Mouse (Mus musculus): ENCODE results near the gene Faap20.
A peak's percentile ranks its signal among the peaks of the same experiment; 100 is the strongest.

The Faap20 gene

DNA sequence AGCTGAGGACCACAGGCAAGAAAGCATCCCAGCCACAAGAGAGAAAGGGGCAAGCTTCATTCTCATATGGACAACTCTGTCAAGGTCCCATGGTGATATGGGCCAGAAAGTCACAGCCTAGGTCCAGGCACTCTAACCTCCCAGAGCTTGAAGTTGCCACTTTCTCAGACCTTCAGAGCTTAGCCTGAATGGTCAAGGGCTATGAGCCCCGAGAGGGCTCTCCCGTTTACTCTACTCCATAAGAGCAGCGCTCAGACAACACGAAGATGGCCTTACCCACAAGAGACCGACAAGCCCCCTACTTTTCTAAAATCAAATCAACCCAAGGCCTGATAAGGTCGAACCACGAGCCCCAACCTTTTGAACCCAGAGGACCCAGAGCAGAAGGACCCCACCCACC, 28.5 kb upstream of the Faap20 start:
- DNase-seq (ENCODE audit: low spot score in 2 of 2), result no peak

DNA sequence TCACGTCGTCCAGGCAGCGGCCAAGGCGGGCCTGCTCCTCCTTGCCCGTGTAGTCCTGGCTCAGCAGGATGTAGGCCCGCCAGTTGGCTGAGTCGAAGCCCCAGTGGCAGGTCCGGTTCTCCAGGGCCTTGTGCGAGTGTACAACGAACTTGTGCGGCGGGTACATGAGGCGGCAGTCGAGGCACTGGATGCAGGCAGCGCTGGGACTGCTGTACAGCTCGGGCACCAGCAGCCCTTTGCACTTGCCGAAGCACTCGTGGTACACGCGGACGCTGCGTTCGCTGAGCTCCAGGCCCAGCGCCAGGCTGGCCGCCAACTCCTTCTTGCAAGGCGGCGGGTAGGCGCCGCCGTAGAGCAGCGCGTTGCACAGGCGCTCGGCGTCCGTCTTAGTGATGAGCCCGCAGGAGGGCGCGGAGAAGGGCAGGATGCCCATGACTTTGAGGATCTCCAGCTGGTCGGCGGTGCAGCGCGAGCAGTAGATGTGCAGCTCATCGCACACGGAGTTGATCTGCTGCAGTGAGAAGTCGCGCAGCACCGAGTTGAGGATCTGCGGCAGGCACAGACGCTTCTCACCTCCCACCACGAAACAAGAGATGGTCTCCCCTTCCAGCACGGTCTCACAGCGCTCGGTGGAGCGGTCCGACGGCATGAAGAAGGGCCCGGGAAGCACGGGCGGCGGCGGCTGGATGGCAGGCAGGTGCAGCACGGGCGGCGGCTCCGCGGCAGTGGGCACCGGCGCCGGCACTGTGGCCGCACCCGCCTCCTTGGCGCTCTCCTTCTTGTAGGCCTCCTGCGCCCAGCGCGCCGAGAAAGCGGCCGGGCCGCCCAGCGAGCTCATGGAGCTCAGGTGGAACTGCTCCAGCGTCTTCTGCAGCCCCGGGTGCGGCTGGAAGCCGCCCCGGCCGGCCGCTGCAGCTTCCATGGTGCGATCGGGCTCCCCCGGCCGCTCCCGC, 27.7 kb upstream of the Faap20 start:
- DNase-seq (ENCODE audit: low spot score in 2 of 2), result peak; percentile 73

DNA sequence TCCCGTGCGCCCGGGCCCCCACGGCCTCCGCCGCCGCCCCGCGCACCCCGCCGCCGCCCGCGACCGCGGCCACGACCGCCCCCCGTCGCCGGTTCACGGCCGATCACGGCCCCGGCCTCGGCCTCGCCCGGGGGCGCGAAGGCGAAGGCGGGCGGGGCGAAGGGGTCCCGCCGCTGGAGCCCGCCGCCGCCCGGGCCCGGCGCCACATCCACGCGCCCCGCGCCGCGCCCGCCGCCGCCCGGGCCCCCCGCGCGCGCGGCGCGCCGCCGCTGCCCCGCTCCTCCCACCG, 27.1 kb upstream of the Faap20 start, which contains the start of gene Ski:
Gene Ski (minus strand): TSS at position 41 of the 289 bp plus-strand sequence.
- no peak for DNase-seq (ENCODE audit: low spot score in 2 of 2)

DNA sequence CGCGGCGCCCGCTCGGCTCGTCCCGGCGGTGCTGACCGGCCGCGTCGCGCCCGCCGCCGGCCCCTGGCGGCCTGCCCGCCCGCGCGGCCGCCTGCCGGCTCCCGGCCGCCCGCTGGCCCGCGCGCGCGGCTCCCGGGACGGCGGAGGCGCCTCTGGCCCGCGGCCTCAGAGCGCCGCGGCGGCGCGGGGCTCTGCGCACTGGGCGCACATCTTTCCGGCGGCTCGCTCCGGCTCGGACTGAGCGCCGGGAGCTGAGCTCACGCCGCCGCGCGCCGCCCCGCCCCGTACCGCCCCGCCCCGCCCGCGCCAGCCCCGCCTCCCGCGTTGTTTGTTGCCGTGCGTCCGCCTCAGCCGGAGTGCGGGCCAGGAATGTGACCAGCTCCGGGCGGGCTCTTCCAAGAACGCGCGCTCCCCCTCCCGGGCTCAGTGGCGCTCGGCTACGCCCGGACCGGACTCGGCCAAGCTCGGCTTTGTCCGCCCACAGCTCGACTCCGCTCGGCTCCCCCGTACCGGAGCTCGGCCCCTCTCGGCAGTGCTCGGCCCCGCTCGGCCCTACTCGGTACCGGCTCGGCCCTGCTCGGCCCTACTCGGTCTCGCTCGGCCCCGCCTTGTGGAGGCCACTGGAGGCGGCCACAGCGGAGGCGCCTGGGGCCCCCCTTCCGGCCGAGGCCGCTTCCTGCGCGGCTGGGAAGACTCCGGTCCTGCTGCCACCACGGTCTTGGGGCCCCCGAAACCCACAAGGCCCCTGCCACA, 26.6 kb upstream of the Faap20 start:
- DNase-seq (ENCODE audit: low spot score in 2 of 2), result peak; percentile 100

DNA sequence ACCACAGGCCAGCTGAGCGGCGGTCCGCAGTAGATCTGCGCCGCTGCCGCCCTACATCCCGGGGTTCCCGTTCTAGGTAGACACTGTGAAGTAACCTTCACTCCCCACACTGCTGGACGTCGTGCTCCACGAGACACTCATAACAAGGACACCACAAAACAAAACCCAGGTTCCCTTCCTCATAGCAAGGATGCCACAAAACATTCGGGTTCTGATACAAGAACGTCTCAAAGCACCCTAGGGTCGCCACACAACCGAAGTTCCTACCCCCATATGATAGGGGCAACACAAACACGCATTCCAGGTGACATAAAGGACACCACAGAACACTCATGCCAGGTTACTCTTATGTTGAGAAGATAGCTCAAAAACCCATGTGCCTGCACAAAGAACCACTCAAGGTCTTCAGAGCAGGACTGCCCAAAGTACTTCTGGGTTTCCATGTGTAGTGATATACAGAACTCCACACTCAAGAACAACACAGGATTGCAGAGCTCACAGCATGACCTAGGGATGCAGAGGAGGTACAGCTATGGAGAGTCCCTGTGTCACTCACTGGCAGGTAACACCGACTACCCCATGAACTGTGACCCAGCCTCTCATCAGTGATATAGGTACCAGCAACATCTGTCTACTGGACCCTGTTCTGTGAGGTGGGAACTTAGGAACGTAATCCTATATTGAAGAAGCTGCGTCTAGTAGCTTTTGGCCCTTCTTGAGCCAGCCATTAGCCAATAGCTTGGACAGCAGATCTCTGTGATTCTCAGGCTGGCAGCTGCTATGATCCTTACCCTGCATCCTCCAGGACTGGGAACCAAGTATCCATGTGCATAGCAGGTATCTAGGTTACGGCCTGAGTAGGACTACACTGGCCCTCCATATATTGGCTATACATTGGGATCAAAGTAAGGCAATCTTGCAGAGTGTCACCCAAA, 25.7 kb upstream of the Faap20 start:
- no peak for DNase-seq (ENCODE audit: low spot score in 2 of 2)

DNA sequence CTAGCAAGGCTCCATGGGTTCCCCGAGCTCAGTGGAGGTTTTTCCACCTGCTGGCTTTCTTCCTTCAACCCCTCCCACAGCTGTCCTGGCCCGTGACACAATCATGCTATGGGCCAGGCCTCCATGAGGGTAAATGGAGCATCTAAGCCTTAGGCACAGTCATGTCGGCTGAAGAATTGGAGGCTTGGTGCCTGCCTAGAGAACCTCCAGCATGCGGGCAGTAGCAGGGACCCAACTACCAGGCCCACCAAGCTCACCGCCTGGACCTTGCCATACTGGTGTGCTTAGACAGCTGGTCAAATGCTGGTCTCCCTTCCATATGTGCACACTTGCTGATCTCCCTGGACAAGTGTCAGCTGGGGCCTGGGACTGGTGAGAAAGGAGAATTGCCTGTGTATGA, 23.7 kb upstream of the Faap20 start:
- no peak for DNase-seq (ENCODE audit: low spot score in 2 of 2)

DNA sequence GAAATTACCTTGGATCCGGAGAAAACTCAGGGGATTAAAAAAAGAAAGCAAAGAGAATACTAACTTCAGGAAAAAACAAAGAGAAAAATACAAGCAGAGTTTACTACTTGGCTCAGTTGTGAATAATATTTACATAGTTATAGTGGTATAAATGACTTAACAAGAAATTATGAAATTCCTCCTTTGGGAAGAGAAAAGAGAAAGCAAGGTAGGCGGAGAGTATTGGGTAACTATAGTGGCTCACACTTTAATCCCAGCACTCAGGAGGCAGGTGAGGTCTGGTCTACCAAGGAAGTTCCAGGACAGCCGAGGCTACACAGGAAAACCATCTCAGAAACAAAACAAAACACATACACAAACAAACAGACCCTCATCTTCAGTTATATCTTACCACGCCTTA, 21.6 kb upstream of the Faap20 start:
- no peak for DNase-seq (ENCODE audit: low spot score in 2 of 2)

DNA sequence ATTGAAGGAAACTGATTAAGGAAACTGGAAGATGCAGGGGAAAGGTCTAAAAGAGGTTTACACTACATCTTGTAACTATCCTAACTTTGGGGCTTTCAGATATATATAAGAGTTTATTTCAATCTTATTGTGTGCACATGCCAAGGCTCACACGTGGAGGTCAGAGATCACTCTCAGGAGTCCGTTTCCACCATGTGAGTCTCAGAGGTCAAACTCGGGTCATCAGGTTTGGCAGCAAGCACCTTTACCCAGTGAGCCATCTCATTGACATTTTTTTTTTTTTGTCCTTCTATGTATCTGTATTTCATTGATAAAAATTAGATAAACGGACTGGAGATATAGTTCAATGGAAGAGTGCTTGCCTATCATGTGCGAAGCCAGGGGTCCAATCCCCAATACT, 21.1 kb upstream of the Faap20 start:
- no peak for DNase-seq (ENCODE audit: low spot score in 2 of 2)

DNA sequence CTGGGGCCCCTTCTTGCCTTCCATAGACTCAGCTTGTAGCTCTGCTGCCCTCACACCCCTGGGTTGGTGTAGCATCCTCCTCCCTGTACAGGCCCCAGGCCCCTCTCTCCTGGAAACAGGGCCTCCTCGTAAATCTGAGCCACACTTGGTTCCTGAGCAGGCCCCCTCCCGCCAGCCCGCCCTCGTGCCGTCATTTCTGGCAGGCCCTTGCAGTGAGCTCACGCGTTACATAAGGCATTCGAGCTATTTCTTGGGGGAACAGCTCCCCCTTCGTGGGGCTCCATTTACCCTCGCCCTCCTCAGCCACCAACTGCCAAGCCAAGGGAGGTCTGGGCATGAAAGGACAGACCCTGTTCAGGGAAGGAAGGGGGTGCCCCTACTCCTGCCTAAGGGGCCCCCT, 15.7 kb upstream of the Faap20 start:
- DNase-seq (ENCODE audit: low spot score in 2 of 2), result peak; percentile 81 to 87

DNA sequence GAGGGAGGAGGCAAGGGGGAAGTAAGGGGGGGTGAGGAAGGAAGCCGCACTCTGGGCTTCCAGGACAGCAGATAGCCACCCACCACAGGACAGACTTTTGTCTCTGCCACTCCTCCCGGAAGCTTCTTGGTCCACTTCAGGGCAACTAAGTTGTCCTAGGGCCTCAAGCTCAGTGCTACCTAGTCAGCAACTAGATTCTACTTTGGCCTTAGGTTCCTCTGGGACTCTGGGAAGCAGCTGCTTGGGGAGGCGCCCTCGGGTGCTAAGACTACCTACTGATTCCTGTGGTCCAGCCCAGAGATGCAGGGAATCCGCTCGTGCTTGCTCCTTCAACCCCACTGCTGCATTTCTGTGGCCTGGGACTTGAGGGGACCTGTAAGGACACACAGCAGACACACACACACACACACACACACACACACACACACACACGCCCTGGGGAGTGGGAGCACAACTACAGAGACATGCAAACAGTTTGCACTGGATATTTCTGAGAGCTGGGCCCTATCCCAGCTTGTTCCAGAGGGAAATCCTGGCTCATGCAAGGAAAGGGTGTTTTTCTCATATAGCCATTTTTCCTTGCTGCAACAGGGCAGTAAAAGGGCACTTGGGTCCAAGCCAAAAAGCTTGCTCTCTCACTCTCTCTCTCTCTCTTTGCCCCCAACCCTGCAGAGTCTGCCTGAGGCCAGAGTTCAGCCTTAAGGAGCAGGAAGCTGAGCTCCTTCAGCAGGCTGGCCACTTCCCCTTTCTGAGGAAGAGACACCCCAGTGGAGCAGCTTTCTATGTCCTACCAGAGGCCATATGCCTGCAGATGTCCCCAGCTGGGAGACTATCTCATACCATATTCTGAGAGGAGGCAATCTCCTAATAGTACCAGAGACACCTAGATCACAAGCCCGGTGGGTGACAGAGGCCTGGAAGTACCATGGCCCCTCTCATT, 15.0 kb upstream of the Faap20 start:
- peak in 1 of 2 experiments; percentile 35 for DNase-seq (ENCODE audit: low spot score in 2 of 2)

DNA sequence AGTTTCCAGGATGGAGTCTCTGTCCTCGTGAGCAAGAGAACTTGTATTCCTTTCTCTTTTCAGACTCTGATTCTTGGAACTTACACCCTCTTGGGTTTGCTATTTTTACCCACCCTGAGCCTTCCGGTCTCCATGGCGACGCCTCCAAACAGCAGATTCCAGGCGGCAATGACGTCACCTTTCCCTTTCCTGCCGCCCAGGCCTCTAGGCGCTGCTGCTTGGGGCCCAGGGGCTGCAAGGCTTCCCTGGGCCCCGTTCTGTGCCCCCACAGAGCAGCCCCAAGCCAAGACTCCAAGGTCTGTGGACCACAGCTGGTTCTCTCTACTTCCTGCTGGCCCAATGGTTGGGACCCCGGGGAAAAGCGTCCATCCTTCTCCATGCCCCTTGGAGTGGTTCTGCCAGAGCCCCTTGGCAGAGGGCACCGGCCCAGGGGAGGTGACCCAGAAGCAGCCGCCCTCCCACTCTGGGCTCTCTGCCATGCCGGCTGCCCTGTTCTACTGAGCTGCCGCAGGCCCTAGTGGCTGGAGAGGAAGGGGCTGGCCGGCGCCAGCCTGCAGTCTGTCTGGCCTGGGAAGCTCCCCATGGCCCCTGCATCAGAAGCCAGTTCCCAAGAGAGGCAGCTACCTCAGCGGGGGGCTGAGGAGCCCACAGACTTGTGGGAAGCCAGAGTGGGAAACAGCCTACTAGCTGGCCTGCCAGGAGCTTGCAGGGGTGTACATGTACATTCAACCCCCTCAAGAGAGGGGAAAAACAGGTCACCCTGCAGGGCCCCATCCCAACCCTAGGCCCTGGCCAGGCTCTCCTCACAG, 14.1 kb upstream of the Faap20 start:
- DNase-seq (ENCODE audit: low spot score in 2 of 2), result peak; percentile 86 to 93

DNA sequence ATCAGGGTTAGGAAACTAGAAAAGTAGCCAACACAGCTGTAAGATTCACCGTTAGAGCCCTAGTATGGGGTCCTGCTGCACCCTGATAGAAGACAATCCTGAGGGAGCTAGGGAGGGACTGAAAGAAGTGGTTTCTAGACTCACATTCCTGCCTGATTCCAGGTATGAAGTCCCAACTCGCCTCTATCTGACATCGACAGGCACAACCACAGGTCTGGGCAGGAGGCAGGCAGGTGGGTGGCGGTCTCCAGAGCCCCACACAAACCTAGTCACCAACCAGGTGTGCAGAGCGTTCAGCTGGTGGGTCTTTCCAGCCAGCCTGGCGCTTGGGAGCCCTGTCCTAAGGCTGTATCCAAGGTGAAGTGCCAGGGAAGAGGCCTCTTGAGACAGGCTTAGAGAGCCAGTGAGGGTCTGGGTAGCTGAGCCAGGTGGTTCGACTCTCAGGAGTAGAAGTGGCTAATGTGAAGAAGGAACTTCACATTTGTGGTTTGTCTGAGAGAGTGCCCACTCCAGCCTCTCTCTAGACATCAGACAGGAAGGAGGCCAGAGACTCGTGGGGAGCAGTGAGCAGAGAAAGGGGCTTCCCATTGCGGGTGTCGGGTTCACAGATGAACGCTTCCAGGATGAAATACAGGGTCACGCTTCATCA, 12.7 kb upstream of the Faap20 start:
- no peak for DNase-seq (ENCODE audit: low spot score in 2 of 2)

DNA sequence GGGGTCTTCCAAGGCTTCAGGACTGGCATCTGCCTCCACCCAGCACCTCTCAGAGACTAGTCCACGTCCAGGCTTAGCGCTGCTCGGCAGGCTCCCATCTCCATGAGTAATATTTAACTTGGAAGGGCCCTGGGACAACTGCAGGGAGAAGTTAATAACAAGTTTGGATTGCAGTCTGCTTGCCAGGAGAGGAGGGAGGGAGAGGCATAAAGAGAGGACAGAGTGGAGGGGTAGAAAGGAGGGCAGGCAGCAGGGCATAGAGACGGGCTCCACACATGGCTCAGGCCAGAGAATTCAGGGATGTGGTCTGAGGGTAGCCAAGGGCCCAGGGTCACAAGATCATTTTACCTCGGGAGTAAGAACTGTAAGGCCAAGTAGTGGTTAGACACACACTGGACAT, 11.3 kb upstream of the Faap20 start:
- no peak for DNase-seq (ENCODE audit: low spot score in 2 of 2)

DNA sequence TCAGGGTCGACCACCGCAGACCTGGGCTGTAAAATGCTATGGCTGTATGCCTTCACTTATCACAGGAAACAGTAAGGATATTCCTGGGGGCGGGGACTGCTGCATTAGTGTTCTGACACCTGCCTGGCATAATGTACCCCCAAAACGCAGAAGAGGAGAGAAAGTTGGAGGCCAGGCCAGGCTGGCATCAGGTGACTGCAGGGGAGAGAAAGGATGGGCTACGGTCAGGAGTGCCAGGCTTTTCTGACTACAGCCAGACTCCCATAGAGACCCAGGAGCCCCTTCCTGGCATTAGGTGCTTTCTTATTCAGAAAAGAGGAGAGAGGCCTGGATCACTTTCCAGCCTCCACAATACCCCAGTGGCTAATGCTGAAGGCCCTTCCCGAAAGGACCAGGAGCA, 10.1 kb upstream of the Faap20 start:
- DNase-seq (ENCODE audit: low spot score in 2 of 2), result no peak

DNA sequence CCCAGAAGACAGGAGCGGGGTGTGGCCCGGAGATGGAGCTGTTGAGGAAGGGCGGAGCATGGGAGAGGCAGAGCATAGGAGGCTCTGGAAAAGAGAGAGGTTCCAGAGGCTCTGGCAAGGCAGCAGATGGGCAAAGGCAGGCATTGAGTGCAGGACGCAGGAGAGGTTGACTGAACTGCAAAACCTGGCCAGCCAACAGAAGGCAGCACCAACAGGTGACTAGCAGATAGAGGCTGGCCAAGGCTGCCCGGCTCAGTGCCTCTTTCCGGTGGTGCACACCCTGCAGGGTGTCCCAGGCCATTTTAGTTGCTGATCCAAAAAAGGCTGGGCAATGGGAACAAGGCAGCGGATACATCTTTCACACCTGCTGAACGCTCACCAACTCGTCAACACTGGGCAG, 7.8 kb upstream of the Faap20 start:
- no peak for DNase-seq (ENCODE audit: low spot score in 2 of 2)

DNA sequence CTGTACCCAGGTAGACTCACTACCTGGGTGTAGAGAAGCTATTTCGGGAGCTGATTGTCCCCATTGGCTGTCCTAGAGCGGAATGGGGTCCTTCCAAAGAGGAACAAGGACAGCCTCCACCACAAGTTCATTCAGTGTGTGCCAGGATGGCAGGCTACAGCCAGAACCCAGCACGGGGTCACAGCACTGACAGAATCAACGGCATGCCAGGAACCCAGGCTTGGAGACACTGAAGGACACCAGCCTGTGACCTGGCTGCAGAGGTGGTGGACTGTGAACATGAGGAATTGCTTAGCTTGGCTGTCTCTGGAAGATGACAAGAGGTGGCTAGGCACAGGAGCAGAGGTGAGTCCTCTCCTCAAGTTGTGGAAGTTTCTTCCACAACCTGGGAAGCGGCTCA, 7.3 kb upstream of the Faap20 start:
- no peak for DNase-seq (ENCODE audit: low spot score in 2 of 2)

DNA sequence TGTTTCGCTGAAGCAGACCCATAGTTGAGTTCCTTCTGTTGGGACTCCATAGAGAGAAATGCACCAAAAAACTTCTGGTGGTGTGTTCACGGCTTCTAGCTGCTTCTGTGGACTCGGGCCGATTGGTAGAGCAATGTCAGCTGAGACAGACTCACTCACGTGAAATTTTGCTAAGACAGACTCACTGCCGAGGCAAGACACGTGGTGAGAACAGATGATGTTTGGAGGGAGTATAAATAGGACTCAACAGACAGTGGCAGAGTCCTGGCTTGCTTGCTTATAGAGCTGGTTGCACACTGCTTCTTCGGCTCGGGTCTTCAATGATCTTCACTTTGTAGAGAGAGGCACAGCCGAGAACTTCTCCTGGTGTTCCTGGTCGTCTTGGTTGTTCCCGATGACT, 6.4 kb upstream of the Faap20 start:
- no peak for DNase-seq (ENCODE audit: low spot score in 2 of 2)

DNA sequence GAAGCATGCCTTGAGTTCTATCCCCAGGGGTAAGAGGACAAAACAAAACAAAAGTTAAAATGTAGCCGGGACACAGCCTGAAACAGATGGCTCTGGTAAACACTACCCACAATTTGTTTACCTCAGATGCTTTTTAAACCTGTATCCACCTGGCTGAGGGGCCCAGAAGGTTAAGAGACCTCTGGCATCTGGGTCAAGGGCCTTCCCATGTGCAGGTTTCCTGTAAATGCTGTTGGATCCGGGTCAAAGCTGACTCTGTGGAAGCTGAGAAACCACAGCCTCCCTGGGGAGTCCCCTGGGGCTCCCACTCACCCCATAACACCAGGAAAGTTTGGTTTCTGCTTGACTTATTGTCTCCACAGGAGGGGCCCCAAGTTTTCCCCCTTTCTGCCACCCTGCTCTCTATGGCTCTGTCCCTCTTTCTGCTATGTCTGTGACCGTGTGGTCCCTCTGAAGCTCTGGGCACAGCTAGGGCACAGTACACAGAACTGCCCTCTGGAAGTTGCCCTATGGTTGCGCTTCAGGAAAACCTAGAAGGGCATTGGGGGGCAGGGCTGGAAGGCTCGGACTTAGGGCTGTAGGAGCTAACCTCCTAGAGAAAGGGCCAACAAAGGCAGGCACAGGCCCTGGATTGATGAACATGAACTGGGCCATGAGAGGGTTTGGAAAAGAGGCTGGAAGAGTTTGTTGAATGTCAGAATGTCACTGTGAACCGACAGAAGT, 3.7 kb upstream of the Faap20 start:
- DNase-seq (ENCODE audit: low spot score in 2 of 2), result no peak

DNA sequence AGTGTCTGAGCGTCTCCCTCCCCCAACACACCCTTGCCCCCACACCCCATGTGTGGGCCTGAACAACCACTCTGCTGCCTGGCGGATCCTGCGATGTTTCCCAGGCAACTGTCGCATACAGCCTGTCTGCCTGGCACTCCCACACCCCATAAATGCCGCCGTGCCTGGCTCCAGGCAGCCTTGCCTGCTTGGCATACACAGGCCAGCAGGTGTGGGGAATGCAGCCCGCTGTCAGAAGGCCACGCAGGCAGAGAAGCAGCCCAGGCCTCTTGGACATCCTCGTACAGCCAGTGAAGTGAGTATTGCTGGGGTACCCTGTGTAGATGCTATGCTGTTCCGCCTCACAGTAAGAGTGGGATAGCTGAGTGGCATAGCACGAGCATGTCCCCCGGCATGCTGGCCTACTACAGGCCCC, 2.9 kb upstream of the Faap20 start:
- DNase-seq (ENCODE audit: low spot score in 2 of 2), result peak in 1 of 2 experiments; percentile 35
